Mouse (Mus musculus): ENCODE data around the gene Cks1b. TPM values are rescaled to one million over a fixed set of nuclear protein-coding genes. Genes with fewer than 3 reads are reported as not detected.

Gene Cks1b
- total and polyA plus RNA-seq, 2 experiments from 2014 or later = 43.6 to 103 TPM

- DNase-seq (ENCODE audit: low spot score) (no peak), ATAC-seq (no peak)
- no peak for TF ChIP-seq CTCF (IDR thresholded peaks at IDR 0.05; ENCODE audit: low read depth)
- Histone ChIP-seq H3K9me3 (ENCODE audit: low read length) (no peaks in the 10 kb centered on the region), H3K27ac (no peak overlapping the region), H3K9ac (replicated peaks; ENCODE audit: low read length) (no peak overlapping the region), H3K4me3 (ENCODE audit: low read length) (no peak overlapping the region), H3K4me2 (ENCODE audit: low read depth, low read length) (no peak overlapping the region), H3K36me3 (ENCODE audit: insufficient read depth, low read length) (no peaks in the 10 kb centered on the region), H3K27me3 (ENCODE audit: insufficient read depth, low read length) (no peaks in the 10 kb centered on the region), H3K4me1 (ENCODE audit: insufficient read depth, low read length) (no peaks in the 10 kb centered on the region)
- WGBS = 75% methylated on average over 11 of the region's 12 CpGs
Observed at GRCm38 (mm10) chr3:89384331-89385076, 33.7 kb downstream of the Cks1b start.

- no peak for ATAC-seq
- DNase-seq (ENCODE audit: low spot score) = no peak
- 0 out of 2 replicates have a peak, but pooled peaks cover 2% of the 10 kb centered on the region for H3K4me1 ChIP-seq (ENCODE audit: insufficient read depth, low read length)
- no peaks in the 10 kb centered on the region for H3K36me3 ChIP-seq (ENCODE audit: insufficient read depth, low read length)
- WGBS = 83% methylated on average over 5 of the region's 5 CpGs
- no peak overlapping the region for H3K4me2 ChIP-seq (ENCODE audit: low read depth, low read length)
- TF ChIP-seq CTCF (IDR thresholded peaks at IDR 0.05; ENCODE audit: low read depth) = no peak
- no peak overlapping the region for H3K9ac ChIP-seq (replicated peaks; ENCODE audit: low read length)
- no peak overlapping the region for H3K27ac ChIP-seq
- H3K27me3 ChIP-seq (ENCODE audit: insufficient read depth, low read length) = no peaks in the 10 kb centered on the region
- no peak overlapping the region for H3K4me3 ChIP-seq (ENCODE audit: low read length)
- H3K9me3 ChIP-seq (ENCODE audit: low read length) = no peaks in the 10 kb centered on the region
Observed at GRCm38 (mm10) chr3:89383651-89384255, 34.4 kb downstream of the Cks1b start.

GRCm38 (mm10) chr3:89382950-89383349, 35.2 kb downstream of the Cks1b start:
- Histone ChIP-seq H3K27ac (no peak overlapping the region), H3K4me2 (ENCODE audit: low read depth, low read length) (no peak overlapping the region), H3K9me3 (ENCODE audit: low read length) (no peaks in the 10 kb centered on the region), H3K27me3 (ENCODE audit: insufficient read depth, low read length) (no peaks in the 10 kb centered on the region), H3K36me3 (ENCODE audit: insufficient read depth, low read length) (no peaks in the 10 kb centered on the region), H3K9ac (replicated peaks; ENCODE audit: low read length) (no peak overlapping the region), H3K4me3 (ENCODE audit: low read length) (no peak overlapping the region), H3K4me1 (ENCODE audit: insufficient read depth, low read length) (0 out of 2 replicates have a peak, but pooled peaks cover 4% of the 10 kb centered on the region)
- DNase-seq (ENCODE audit: low spot score) (no peak), ATAC-seq (no peak)
- TF ChIP-seq CTCF (IDR thresholded peaks at IDR 0.05; ENCODE audit: low read depth) = no peak
- WGBS = 81% methylated on average over 5 of the region's 5 CpGs

- Histone ChIP-seq H3K4me2 (ENCODE audit: low read depth, low read length) (no peak overlapping the region), H3K36me3 (ENCODE audit: insufficient read depth, low read length) (no peaks in the 10 kb centered on the region), H3K27ac (no peak overlapping the region), H3K27me3 (ENCODE audit: insufficient read depth, low read length) (no peaks in the 10 kb centered on the region), H3K4me3 (ENCODE audit: low read length) (no peak overlapping the region), H3K9me3 (ENCODE audit: low read length) (no peaks in the 10 kb centered on the region), H3K4me1 (ENCODE audit: insufficient read depth, low read length) (0 out of 2 replicates have a peak, but pooled peaks cover 4% of the 10 kb centered on the region), H3K9ac (replicated peaks; ENCODE audit: low read length) (no peak overlapping the region)
- no peak for TF ChIP-seq CTCF (IDR thresholded peaks at IDR 0.05; ENCODE audit: low read depth)
- WGBS = 86% methylated on average over 9 of the region's 9 CpGs
- no peak for DNase-seq (ENCODE audit: low spot score)
- ATAC-seq = no peak
Observed at GRCm38 (mm10) chr3:89382033-89382882, 35.9 kb downstream of the Cks1b start.

- no peaks in the 10 kb centered on the region for H3K27me3 ChIP-seq (ENCODE audit: insufficient read depth, low read length)
- no peak for TF ChIP-seq CTCF (IDR thresholded peaks at IDR 0.05; ENCODE audit: low read depth)
- H3K4me3 ChIP-seq (ENCODE audit: low read length) = no peak overlapping the region
- no peak overlapping the region for H3K27ac ChIP-seq
- H3K9ac ChIP-seq (replicated peaks; ENCODE audit: low read length) = no peak overlapping the region
- ATAC-seq (no peak), DNase-seq (ENCODE audit: low spot score) (no peak)
- H3K4me2 ChIP-seq (ENCODE audit: low read depth, low read length) = no peak overlapping the region
- H3K4me1 ChIP-seq (ENCODE audit: insufficient read depth, low read length) = 0 out of 2 replicates have a peak, but pooled peaks cover 4% of the 10 kb centered on the region
- H3K36me3 ChIP-seq (ENCODE audit: insufficient read depth, low read length) = no peaks in the 10 kb centered on the region
- H3K9me3 ChIP-seq (ENCODE audit: low read length) = no peaks in the 10 kb centered on the region
- 78% methylated on average over 11 of the region's 11 CpGs for WGBS
Observed at GRCm38 (mm10) chr3:89381233-89381632, 37.0 kb downstream of the Cks1b start.

GRCm38 (mm10) chr3:89380711-89381110, 37.5 kb downstream of the Cks1b start:
- Histone ChIP-seq H3K27ac (no peak overlapping the region), H3K36me3 (ENCODE audit: insufficient read depth, low read length) (no peaks in the 10 kb centered on the region), H3K4me2 (ENCODE audit: low read depth, low read length) (no peak overlapping the region), H3K4me3 (ENCODE audit: low read length) (no peak overlapping the region), H3K27me3 (ENCODE audit: insufficient read depth, low read length) (no peaks in the 10 kb centered on the region), H3K4me1 (ENCODE audit: insufficient read depth, low read length) (0 out of 2 replicates have a peak, but pooled peaks cover 4% of the 10 kb centered on the region), H3K9me3 (ENCODE audit: low read length) (no peaks in the 10 kb centered on the region), H3K9ac (replicated peaks; ENCODE audit: low read length) (no peak overlapping the region)
- DNase-seq (ENCODE audit: low spot score) = no peak
- no peak for ATAC-seq
- 97% methylated on average over 18 of the region's 18 CpGs for WGBS
- no peak for TF ChIP-seq CTCF (IDR thresholded peaks at IDR 0.05; ENCODE audit: low read depth)
